Mouse (Mus musculus) kidney, adult 2 months (tissue): ENCODE measurements around the gene Rasal2. TPM values are rescaled to one million over a fixed set of nuclear protein-coding genes. Genes with fewer than 3 reads are reported as not detected.
A peak's percentile ranks its signal among the peaks of the same experiment; 100 is the strongest.

Experiments used
- DNase-seq: peaks from one replicate; pipeline ENCODE4 v3.0.0; 2021
- H3K27ac ChIP-seq: fragments of 200-500 bp; 2 replicates; pipeline ENCODE4 v1.5.1; 2012; ENCODE audit warnings: low read depth, low read length, control low read depth, inconsistent platforms; ENCODE audit not compliant: insufficient read depth
- H3K27me3 ChIP-seq: fragments of 200-500 bp; replicated peaks from 2 replicates; pipeline ENCODE4 v1.6.1; 2012; ENCODE audit warnings: mild to moderate bottlenecking, moderate library complexity, low read length, inconsistent platforms; ENCODE audit not compliant: control insufficient read depth, insufficient read depth
- H3K36me3 ChIP-seq: fragments of 200-500 bp; 2 replicates; pipeline ENCODE4 v1.6.1; 2012; ENCODE audit warnings: mild to moderate bottlenecking, moderate library complexity, low read length, inconsistent platforms; ENCODE audit not compliant: control insufficient read depth, insufficient read depth
- H3K4me1 ChIP-seq: fragments of 200-500 bp; 2 replicates; pipeline ENCODE4 v1.6.1; 2011; ENCODE audit warnings: low read length; ENCODE audit not compliant: control insufficient read depth, insufficient read depth
- H3K4me3 ChIP-seq: fragments of 200-500 bp; 2 replicates; pipeline ENCODE4 v1.5.1; 2011; ENCODE audit warnings: mild to moderate bottlenecking, low read depth, low read length, control low read depth; ENCODE audit not compliant: insufficient read depth
- CTCF ChIP-seq: fragments of 200-500 bp; conservative IDR thresholded peaks from 2 replicates; pipeline ENCODE4 v1.5.1; 2011; ENCODE audit warnings: low read depth, mild to moderate bottlenecking, control low read depth, low read length, moderate library complexity, mixed read lengths; ENCODE audit not compliant: insufficient read depth, insufficient read length
- POLR2A ChIP-seq: fragments of 200-500 bp; IDR thresholded peaks from one replicate; pipeline ENCODE4 v1.6.1; 2011; ENCODE audit warnings: low read depth, low read length, control low read depth
- WGBS: fragments of 180-500 bp; shearing (Covaris S2); methylation state at CpG from one replicate; pipeline ENCODE4 v1.1.7; 2018; 5-methylcytosine and 5-hydroxymethylcytosine counted together
- polyA plus RNA-seq: library from polyadenylated mRNA; depleted of rRNA; stranded (reverse); fragments of >200 nt; gene quantifications from 2 replicates; pipeline ENCODE4 v1.2.3, GENCODE M21; 2012

Gene Rasal2
- polyA plus RNA-seq, 1 experiment: 3.4 TPM

DNA sequence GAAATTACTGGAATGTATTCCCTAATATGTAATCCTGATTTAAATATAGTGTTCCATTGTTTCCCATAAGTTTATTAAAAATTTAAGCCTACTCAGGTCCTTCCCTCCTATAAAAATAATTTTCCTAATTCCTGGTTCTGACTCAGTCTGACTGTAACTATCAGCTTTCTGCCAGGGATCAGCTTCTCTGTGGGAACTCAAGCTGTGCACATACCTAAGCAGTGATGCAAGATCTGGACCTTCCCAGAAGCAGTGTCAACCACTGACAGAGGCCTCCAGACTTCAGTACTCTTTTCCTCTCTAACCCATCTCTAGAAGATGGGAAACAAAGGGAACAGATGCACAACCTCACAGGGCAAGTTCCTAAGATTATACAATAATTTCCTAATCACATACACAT lies 68.9 kb downstream of the Rasal2 start:
- Histone ChIP-seq H3K27ac (no peak overlapping the region), H3K27me3 (no peaks in the 10 kb centered on the region), H3K4me3 (no peak overlapping the region), H3K4me1 (no peaks in the 10 kb centered on the region), H3K36me3 (no peaks in the 10 kb centered on the region)
- DNase-seq: no peak
- no peak for TF ChIP-seq CTCF
- TF ChIP-seq POLR2A: no peak

DNA sequence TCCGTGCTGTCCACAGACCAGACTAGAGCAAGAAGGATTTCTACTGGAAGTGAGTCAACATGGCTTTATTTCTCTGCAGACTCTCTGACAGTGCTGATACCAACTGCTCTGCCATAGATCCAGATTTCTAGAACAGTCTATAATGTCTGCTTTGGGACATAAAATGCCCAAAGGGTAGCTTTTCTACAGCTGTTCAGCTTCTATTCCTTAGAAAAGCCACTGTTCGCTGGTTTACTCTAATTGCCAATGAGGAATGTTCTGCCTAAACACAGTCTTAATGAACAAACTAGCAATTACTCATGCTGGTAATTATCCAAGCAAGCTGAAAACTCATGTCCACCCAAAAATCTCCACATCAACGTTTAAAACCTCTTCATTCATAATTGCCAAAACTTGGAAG lies 77.6 kb downstream of the Rasal2 start:
- Histone ChIP-seq H3K4me1 (no peaks in the 10 kb centered on the region), H3K27me3 (no peaks in the 10 kb centered on the region), H3K4me3 (no peak overlapping the region), H3K27ac (no peak overlapping the region), H3K36me3 (no peaks in the 10 kb centered on the region)
- DNase-seq: no peak
- TF ChIP-seq POLR2A (no peak), CTCF (no peak)
- 73% methylated on average over 3 of the region's 3 CpGs for WGBS

DNA sequence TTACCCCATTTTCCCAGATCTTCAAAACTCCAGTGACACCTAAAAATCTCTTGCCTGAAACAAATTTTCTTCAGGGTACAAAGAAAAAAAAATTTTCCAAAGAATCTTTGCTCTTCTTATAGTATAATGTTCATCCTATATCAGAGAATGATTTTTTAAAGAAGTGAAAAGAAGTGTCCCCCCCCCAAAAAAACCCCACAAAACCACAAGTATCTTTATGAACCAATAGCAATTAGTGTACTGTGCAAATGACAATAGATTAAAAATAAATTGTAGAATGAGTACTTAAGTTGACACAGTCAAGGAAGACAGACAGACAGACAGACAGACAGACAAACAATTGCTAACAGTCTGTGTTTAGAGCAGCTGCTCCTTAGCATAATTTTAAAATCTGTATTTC lies 84.3 kb downstream of the Rasal2 start:
- H3K4me1 ChIP-seq: no peaks in the 10 kb centered on the region
- H3K27ac ChIP-seq: no peak overlapping the region
- no peak for DNase-seq
- H3K4me3 ChIP-seq: no peak overlapping the region
- no peaks in the 10 kb centered on the region for H3K36me3 ChIP-seq
- H3K27me3 ChIP-seq: no peaks in the 10 kb centered on the region
- no peak for TF ChIP-seq POLR2A
- no peak for TF ChIP-seq CTCF

DNA sequence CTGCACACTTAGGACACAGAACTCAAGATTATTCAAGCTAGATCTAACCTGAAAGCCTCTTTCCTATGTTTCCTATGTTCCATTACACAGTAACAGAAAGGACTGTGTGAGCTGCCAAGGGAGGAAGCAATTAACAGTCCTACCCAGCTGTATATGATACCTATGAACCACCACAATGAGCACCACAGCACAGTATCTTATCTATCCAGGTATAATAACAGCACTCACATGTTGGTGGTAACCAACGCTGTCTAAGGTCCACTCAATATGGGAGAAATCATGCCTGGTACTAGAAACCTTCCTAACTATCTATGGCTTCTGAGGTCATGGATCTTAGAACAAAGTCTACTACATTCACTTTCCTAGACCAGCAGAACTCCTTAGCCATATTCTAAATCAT lies 89.3 kb downstream of the Rasal2 start:
- WGBS: 98% methylated on average over 1 of the region's 1 CpGs
- TF ChIP-seq CTCF: no peak
- TF ChIP-seq POLR2A: no peak
- Histone ChIP-seq H3K4me1 (no peaks in the 10 kb centered on the region), H3K27me3 (no peaks in the 10 kb centered on the region), H3K27ac (no peak overlapping the region), H3K36me3 (no peaks in the 10 kb centered on the region), H3K4me3 (no peak overlapping the region)
- DNase-seq: no peak

DNA sequence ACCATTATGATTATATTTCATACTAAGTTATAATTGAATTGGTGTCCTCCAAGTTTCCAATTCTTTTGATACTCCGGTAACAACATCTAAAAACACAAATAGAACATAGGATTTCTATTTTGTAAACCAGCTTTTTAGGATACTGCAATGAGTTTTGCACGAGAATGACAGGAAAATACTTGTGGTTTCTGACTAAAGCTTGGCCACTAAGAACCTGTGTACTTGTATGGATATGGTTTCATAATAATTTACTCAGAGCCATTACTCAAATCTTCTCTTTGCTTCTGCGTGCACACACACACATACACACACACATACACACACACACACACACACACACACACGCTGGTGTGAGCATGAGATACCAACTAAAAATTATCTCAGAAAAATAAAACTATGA lies 93.5 kb downstream of the Rasal2 start:
- Histone ChIP-seq H3K4me1 (no peaks in the 10 kb centered on the region), H3K4me3 (no peak overlapping the region), H3K27me3 (no peaks in the 10 kb centered on the region), H3K36me3 (no peaks in the 10 kb centered on the region), H3K27ac (no peak overlapping the region)
- WGBS: 93% methylated on average over 4 of the region's 4 CpGs
- DNase-seq: no peak
- TF ChIP-seq CTCF (no peak), POLR2A (no peak)

DNA sequence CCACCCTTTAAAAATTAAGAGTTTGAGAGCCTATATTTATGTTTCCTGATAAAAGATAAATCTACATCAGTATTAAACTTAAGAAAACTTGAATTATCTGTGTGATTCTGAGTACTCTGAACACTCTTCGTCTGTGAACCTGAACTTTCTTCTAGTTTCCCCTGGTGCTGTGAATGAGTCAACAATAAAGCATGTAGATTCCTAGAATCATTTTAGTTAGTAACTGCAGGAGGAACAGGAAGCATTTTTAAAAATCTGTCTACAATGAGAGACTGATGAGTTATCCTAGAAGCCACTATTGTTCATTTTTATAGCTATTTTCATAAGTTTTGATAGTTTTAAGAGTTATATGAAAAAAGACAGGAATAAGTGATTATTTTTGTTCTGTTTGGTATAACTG lies 111.1 kb downstream of the Rasal2 start:
- no peak for DNase-seq
- Histone ChIP-seq H3K4me1 (no peaks in the 10 kb centered on the region), H3K4me3 (no peak overlapping the region), H3K27me3 (no peaks in the 10 kb centered on the region), H3K36me3 (no peaks in the 10 kb centered on the region), H3K27ac (no peak overlapping the region)
- TF ChIP-seq CTCF (no peak), POLR2A (no peak)
- 38% methylated on average over 1 of the region's 1 CpGs for WGBS

DNA sequence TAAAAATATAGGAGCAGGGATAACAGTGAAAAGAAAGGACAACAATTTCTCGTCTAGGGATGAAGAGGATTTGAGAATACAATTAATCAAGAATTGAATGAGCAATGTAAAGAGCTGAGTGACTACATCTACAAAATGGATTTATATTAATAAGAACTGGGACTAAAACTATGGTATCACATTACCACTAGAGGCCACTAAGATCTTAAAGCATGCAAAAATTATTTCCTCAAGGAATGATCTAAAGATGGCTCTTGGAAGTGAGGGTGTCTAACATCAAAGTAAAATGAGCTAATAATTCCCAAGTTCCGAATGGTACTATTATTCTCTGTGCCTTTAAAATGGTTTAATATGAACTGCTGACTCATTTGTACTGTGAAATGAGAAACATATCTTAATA lies 112.8 kb downstream of the Rasal2 start:
- WGBS: 80% methylated on average over 2 of the region's 2 CpGs
- peak; percentile 23 for DNase-seq
- no peak for TF ChIP-seq POLR2A
- TF ChIP-seq CTCF: no peak
- H3K27me3 ChIP-seq: no peaks in the 10 kb centered on the region
- H3K36me3 ChIP-seq: no peaks in the 10 kb centered on the region
- no peak overlapping the region for H3K27ac ChIP-seq
- H3K4me1 ChIP-seq: no peaks in the 10 kb centered on the region
- H3K4me3 ChIP-seq: no peak overlapping the region

DNA sequence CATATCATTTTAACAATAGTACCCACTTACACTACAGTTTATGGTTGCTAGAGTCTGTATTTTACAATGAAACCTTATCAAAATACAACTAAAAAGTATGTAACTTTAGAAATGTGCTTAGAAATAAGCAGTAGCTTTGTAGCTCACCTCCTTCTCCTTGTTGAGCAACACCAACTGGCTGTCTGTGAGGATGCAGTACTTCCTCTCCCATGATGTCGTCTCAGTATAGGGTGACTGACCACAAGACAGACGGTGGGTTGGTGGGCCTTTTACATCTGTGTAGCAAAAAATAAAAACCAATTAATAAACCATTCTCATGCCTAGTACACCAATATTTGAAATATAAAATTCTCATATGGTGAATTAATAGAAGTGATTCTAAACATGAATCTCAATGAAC lies 113.4 kb downstream of the Rasal2 start:
- Histone ChIP-seq H3K27me3 (no peaks in the 10 kb centered on the region), H3K4me1 (no peaks in the 10 kb centered on the region), H3K27ac (no peak overlapping the region), H3K36me3 (no peaks in the 10 kb centered on the region), H3K4me3 (no peak overlapping the region)
- no peak for DNase-seq
- TF ChIP-seq CTCF: no peak
- no peak for TF ChIP-seq POLR2A
- 73% methylated on average over 2 of the region's 2 CpGs for WGBS
